Mouse (Mus musculus): ENCODE results near the gene Cept1.

- TF ChIP-seq CTCF (IDR thresholded peaks at IDR 0.05; ENCODE audit: low read depth, low read length) = no peak
- no peak for TF ChIP-seq POLR2A (IDR thresholded peaks at IDR 0.05; ENCODE audit: borderline replicate concordance, low read depth, low read length)
Observed at GRCm38 (mm10) chr3:106483297-106483696, 64.3 kb downstream of the Cept1 start.

Measured in bone marrow macrophage, adult 2 months (primary cell).